Mouse (Mus musculus): ENCODE results near the gene Sync.

Gene Sync

DNA sequence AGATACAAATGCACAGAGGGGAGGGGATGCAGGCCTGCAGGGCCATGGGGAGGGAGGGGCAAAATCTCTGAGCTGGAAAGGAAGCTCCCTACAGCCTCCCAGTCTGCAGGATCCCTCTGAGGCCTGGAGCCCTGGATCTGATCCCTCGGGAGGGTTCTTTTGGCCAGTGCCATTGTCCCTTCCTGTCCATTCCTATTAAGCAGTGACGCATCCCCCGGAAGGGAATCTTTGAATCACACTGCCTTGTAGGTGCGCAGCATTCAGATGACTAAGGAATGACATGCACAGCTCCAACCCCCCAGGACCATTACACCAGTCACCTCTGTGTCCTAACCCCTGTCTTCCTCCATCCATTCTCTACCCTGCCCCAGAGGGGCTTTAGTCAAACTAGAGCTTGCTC, 28.3 kb upstream of the Sync start:
- in situ Hi-C loops (cut with MboI; ENCODE audit: low pct_unique_long_range_greater_than_20kb in 1 of 2, low sequenced_read_pairs in 2 of 2, unreplicated experiment in 1 of 2), result no loop called here

DNA sequence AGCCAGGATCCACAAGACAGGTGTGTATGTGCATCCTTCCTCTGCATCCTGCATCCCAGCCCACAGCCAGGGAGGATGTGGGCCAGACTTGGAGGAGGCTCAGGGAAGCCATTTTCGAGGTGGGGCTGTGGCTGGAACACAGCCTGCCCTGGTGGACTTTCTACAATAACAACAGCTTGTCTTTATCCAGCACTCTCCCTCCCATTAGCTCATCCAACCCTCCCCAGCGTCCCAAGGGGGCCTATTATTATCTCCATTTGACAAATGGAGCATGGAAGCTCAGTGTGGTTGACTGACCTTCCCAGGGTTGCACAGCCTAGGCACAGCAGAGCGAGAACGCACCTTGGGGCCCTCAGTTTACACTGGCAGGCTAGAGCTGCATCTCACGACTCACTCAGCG, 26.7 kb upstream of the Sync start:
- in situ Hi-C loops (cut with MboI; ENCODE audit: low pct_unique_long_range_greater_than_20kb in 1 of 2, low sequenced_read_pairs in 2 of 2, unreplicated experiment in 1 of 2), result no loop called here

DNA sequence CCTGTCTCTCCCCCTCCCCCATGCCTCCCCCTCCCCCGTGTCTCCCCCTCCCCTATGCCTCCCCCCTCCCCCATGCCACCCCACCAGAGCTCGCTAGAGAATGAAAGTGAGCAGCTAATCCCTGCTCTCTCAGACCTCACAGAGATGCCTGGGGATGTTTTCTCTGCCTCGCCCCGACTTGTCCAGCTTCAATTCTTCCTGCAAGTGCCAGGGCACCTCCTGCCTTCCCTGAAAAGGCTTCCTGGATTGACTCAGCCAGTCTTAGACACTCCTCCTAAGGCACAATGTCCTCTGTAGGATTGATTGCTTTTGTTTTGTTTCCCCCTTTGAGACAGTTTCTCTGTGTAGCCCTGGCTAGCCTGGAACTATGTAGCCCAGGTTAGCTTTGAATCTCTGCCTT, 26.2 kb upstream of the Sync start, which contains the start of gene C77080:
Gene C77080 (minus strand): TSS at position 209 of the 400 bp plus-strand sequence.
- in situ Hi-C loops (cut with MboI; ENCODE audit: low pct_unique_long_range_greater_than_20kb in 1 of 2, low sequenced_read_pairs in 2 of 2, unreplicated experiment in 1 of 2), result no loop called here

DNA sequence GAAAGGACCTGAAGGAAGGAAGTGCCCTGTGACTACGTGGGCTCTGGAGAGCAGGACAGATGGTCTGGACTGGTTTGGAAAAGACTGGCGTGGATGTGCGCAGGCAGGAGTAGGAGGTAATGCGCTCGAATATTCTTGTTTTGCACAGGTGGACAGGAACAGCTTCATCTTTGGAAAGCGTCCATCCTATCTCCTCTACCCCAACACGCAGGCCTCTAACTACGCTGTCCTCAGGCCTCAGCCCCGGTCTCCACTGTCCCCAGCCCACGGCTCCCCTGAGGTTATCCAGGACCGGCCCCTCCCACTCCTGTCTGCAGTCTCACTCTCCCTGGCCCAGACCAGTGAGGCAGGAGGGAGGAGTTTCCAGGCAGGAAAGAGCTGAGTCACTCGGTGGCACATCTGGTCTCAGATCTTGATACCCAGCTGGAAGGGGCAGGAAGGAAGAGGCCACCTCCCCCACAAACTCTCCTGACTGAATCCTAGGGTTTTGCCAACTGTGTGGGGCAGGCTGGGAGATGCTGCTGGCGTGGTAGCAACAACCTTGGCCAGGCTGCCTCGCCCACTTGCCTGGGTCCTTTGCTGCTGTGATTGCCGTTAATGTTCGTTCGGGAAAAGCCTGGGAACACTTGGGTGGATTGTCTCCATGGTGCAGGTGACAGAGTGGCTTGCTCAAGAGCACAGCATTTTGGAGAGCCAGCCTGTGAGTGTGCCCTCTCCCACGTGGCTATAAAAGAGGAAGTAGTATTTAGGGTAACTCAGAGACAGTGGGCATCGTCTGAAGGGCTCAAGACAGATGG, 24.0 kb upstream of the Sync start:
- in situ Hi-C loops (cut with MboI; ENCODE audit: low pct_unique_long_range_greater_than_20kb in 1 of 2, low sequenced_read_pairs in 2 of 2, unreplicated experiment in 1 of 2), result no loop called here

GRCm38 (mm10) chr4:129266191-129266590, 21.2 kb upstream of the Sync start:
- in situ Hi-C loops (cut with MboI; ENCODE audit: low pct_unique_long_range_greater_than_20kb in 1 of 2, low sequenced_read_pairs in 2 of 2, unreplicated experiment in 1 of 2), result no loop called here

DNA sequence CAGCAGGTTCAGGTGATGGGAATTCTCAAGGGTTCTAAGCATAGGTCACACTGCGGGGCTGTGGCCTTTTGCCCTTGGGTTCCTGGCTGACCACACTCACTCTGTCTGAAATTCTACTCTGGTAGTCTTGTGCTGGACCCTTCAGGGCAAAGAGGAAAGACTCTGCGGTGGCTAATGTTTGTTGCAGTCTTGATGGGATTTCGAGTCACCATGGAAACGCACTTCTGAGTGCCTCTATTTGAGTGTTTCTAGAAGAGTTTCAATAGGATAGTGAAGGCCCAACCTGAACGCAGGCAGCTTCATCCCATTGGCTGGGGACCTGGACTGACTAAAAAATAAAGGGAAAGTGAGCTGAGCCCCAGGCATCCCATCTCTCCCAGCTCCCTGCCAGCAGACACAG, 20.6 kb upstream of the Sync start:
- in situ Hi-C loops (cut with MboI; ENCODE audit: low pct_unique_long_range_greater_than_20kb in 1 of 2, low sequenced_read_pairs in 2 of 2, unreplicated experiment in 1 of 2), result no loop called here

DNA sequence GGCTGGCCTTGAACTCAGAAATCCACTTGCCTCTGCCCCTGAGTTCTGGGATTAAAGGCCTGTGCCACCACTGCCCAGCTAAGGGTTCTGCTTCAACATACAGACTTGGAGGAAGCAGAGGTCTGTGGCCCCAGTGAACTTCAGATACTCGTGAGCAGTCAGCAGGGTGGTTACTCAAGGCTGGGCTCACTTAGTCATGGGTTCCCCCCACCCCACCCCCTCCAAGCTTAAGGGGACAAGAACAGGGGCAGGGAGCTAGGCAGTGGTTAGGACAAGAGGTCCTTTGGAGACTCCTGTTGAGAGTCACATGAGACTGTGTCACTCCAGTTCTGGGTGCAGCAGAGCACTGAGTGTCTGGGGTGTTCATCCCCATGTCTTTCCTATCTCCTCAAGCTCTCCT, 18.7 kb upstream of the Sync start:
- in situ Hi-C loops (cut with MboI; ENCODE audit: low pct_unique_long_range_greater_than_20kb in 1 of 2, low sequenced_read_pairs in 2 of 2, unreplicated experiment in 1 of 2), result no loop called here

DNA sequence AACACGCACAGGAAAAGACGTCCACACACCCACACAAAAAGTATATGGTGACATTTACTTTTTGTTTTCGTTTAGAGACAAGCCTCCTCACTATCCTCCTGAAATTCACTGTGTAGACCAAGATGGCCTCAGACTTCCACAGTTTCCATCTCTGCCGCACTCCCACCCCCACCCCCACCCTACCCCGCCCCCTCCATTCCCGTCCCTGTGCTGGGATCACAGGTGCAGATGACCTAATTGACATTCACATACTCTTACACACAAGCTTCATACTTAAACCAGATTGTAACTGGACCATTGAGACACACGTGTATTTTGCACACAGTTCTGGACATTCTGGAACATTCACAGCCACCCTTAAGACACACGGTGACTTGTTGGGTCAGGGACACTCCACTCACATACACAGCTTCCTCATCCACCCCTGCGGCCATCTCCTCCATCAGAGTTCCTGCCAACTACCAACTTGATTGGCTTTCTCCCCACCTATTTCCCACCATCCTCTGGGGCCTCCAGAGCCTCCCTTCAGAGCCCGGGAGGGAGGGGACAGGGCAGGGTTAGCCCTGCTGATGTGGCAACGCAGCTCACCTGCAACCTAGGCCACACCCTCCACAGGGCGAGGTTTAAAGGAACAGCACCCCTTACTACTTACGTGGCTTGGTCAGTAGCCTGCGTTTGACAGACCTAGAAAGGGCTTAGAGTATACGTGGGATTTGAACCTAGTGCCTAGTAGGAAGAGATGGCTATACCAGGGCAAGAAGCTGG, 15.2 kb upstream of the Sync start:
- in situ Hi-C loops (cut with MboI; ENCODE audit: low pct_unique_long_range_greater_than_20kb in 1 of 2, low sequenced_read_pairs in 2 of 2, unreplicated experiment in 1 of 2), result loop anchor here in 1 of 2 experiments (10.0 kb wide), 1 partner anchor 147 kb away; the partner anchor contains the start of gene Hpca

DNA sequence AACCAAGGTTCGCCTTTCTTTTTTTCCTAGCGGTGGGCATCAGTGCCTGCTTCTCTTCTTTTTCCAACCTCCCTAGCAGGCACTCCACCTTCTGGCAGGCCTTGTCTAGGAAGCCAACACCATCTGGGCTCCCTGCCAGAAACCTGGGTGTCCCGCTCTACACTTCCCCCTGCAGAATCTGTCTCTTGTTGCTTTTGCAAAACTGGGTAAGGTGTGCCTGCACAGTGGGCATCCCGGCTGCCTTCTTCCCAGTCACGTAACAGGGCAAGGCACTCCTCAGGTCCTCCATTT, 14.7 kb upstream of the Sync start:
- in situ Hi-C loops (cut with MboI; ENCODE audit: low pct_unique_long_range_greater_than_20kb in 1 of 2, low sequenced_read_pairs in 2 of 2, unreplicated experiment in 1 of 2), result loop anchor here in 1 of 2 experiments (10.0 kb wide), 1 partner anchor 148 kb away; the partner anchor contains the start of gene Hpca

- in situ Hi-C loops (cut with MboI; ENCODE audit: low pct_unique_long_range_greater_than_20kb in 1 of 2, low sequenced_read_pairs in 2 of 2, unreplicated experiment in 1 of 2), result loop anchor here (5.0 to 10.0 kb wide), 3 partner anchors 59 to 152 kb away; partner anchors contain the start of gene Hpca (in 1 of the 2)
Observed at GRCm38 (mm10) chr4:129276453-129276865, 11.0 kb upstream of the Sync start.

GRCm38 (mm10) chr4:129282786-129283185, 4.6 kb upstream of the Sync start:
- in situ Hi-C loops (cut with MboI; ENCODE audit: low pct_unique_long_range_greater_than_20kb in 1 of 2, low sequenced_read_pairs in 2 of 2, unreplicated experiment in 1 of 2), result no loop called here

DNA sequence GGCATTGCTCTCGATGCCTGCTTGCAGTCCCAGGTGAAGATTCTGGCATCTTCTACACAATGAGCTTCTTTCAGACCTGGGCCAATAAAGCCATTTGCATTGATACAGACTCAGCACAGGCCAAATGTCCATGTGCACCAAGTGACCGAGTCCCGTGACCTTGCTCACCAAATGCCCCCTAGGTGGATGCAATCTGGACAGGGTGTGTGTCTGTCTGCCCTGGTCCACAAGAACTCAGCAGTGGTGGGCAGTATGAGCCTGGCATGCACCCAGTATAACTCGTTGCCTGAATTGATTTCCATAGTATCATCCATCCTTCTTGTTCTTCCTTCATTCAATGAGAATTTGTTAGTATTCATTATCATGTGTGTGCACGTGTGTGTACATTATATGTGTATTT, 4.2 kb upstream of the Sync start:
- in situ Hi-C loops (cut with MboI; ENCODE audit: low pct_unique_long_range_greater_than_20kb in 1 of 2, low sequenced_read_pairs in 2 of 2, unreplicated experiment in 1 of 2), result no loop called here

- in situ Hi-C loops (cut with MboI; ENCODE audit: low pct_unique_long_range_greater_than_20kb in 1 of 2, low sequenced_read_pairs in 2 of 2, unreplicated experiment in 1 of 2), result no loop called here
Observed at GRCm38 (mm10) chr4:129284685-129285084, 2.7 kb upstream of the Sync start.

DNA sequence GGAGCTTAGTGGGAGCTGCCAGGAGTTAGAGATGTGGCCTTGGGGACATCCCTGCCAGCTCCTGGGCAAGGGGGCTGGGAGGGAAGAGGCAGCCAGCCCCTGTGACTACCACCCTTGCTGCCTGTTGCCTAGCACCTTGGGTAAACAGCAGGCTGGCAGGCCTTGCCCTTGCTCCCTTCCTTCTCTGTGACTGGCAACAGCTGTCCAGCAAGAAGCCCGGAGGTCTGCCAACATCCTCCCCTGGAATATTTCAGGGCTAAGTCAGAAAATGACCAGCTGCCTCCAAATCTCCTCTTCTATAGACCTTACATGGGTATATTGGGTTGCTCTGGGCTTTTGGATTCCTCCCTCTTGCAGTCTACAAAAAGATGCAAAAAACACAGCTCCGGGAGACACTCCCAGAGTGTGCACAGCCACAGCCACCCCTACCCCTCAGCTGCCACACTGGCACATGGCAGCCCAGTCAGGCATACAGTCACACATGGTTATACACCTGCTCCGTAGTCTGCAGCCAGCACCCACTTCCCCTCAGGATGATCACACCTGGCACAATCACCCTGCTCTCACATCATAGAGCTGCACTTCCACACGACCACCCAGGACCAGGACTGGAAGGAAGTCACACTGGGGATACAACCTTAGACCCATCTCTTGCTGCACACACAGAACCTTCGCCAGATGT, 1.3 kb upstream of the Sync start:
- in situ Hi-C loops (cut with MboI; ENCODE audit: low pct_unique_long_range_greater_than_20kb in 1 of 2, low sequenced_read_pairs in 2 of 2, unreplicated experiment in 1 of 2), result no loop called here

DNA sequence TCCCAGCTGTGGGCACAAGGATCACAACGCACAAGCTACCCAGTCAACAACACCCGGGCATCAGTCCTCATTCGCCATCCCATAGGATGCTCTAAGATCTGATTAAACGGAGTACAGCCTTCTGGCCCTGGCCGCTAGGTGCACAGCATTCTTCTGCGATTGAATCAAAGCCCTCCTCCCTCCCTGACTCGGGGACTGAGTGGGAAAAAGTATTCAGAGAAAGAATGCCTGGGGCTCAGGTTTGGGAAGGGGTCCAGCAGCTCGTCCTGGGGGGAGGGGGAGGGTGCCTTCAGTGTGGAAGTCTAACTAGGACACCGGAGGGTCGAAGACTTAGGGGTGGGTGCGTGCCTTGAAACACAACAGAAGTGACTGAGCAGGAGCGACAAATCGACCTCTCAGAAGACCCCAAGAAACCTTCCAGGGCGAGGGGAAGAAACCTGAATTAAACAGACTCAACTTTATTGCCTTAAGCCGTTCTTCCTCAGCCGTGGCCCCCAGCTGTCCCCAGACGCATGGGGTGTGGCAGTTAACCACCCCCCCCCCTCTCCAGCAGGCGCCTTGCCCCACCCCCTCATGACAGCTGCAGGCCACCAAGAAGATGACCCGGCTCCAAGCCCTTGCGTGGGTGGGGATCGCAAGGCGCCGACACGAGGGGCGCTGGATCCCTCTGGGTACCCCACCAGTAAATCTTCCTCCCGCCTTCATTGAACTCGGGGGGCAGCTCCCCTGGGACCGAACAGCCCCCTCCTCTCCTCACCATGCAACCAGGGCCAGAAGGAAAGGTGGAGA, 540 bp upstream of the Sync start:
- in situ Hi-C loops (cut with MboI; ENCODE audit: low pct_unique_long_range_greater_than_20kb in 1 of 2, low sequenced_read_pairs in 2 of 2, unreplicated experiment in 1 of 2), result no loop called here

GRCm38 (mm10) chr4:129288067-129288466, 650 bp downstream of the Sync start:
- in situ Hi-C loops (cut with MboI; ENCODE audit: low pct_unique_long_range_greater_than_20kb in 1 of 2, low sequenced_read_pairs in 2 of 2, unreplicated experiment in 1 of 2), result no loop called here

DNA sequence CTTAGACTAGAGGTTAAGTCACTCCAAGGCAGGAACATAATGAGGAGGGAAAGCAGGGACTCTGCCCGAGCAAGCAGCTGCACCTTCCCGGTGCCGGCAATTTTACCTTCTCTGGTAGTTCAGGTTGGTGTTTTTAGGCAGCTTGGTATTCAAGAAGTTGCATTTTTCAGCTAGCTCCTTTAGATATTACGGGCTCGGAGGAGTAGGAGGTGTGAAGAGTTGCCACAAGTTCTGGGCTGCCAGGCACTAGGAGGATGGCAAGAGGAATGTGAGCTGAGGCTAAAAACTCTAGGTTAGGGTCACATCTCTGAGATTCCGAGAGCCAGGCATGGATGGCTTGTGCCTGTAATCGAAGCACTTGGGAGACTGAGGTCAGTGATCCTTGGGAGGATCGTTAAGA, 2.3 kb downstream of the Sync start:
- in situ Hi-C loops (cut with MboI; ENCODE audit: low pct_unique_long_range_greater_than_20kb in 1 of 2, low sequenced_read_pairs in 2 of 2, unreplicated experiment in 1 of 2), result no loop called here

- in situ Hi-C loops (cut with MboI; ENCODE audit: low pct_unique_long_range_greater_than_20kb in 1 of 2, low sequenced_read_pairs in 2 of 2, unreplicated experiment in 1 of 2), result no loop called here
Observed at GRCm38 (mm10) chr4:129292831-129293230, 5.4 kb downstream of the Sync start.

GRCm38 (mm10) chr4:129293702-129294101, 6.3 kb downstream of the Sync start:
- in situ Hi-C loops (cut with MboI; ENCODE audit: low pct_unique_long_range_greater_than_20kb in 1 of 2, low sequenced_read_pairs in 2 of 2, unreplicated experiment in 1 of 2), result no loop called here
